Mouse (Mus musculus) thymus, adult 2 months (tissue): ENCODE data around the gene Ankrd2. TPM values are rescaled to one million over a fixed set of nuclear protein-coding genes. Genes with fewer than 3 reads are reported as not detected.
"Not testable (repeated sequence)": the region's sequence is repeated elsewhere in the genome, so short reads cannot be mapped to it uniquely, and the experiment has no call there.

Experiments
- DNase-seq: peaks from one replicate; pipeline ENCODE4 v3.0.0; 2021
- H3K27ac ChIP-seq: fragments of 200-500 bp; 2 replicates; pipeline ENCODE4 v1.5.1; 2012; ENCODE audit warnings: low read length, control low read depth; ENCODE audit not compliant: control insufficient read depth, insufficient read depth
- H3K27me3 ChIP-seq: fragments of 200-500 bp; 2 replicates; pipeline ENCODE4 v1.6.1; 2012; ENCODE audit warnings: mild to moderate bottlenecking, low read length, moderate library complexity, mixed read lengths; ENCODE audit not compliant: control insufficient read depth, insufficient read depth
- H3K36me3 ChIP-seq: fragments of 200-500 bp; 2 replicates; pipeline ENCODE4 v1.6.1; 2012; ENCODE audit warnings: mild to moderate bottlenecking, low read length, moderate library complexity; ENCODE audit not compliant: control insufficient read depth, insufficient read depth
- H3K4me1 ChIP-seq: fragments of 200-500 bp; replicated peaks from 2 replicates; pipeline ENCODE4 v1.6.1; 2012; ENCODE audit warnings: low read length; ENCODE audit not compliant: control insufficient read depth, insufficient read depth
- H3K4me3 ChIP-seq: fragments of 200-500 bp; 2 replicates; pipeline ENCODE4 v1.5.1; 2012; ENCODE audit warnings: mild to moderate bottlenecking, low read length, control low read depth, moderate library complexity; ENCODE audit not compliant: control insufficient read depth, insufficient read depth
- CTCF ChIP-seq: fragments of 200-500 bp; IDR thresholded peaks from 2 replicates; pipeline ENCODE4 v1.5.1; 2012; ENCODE audit warnings: mild to moderate bottlenecking, control low read depth, low read length, moderate library complexity, borderline replicate concordance; ENCODE audit not compliant: control insufficient read depth, poor library complexity, insufficient read depth; ENCODE audit errors: extremely low read depth
- POLR2A ChIP-seq: fragments of 200-500 bp; IDR thresholded peaks from 2 replicates; pipeline ENCODE4 v1.6.1; 2012; ENCODE audit warnings: mild to moderate bottlenecking, low read length, control low read depth, moderate library complexity; ENCODE audit not compliant: control insufficient read depth, poor library complexity, insufficient read depth; ENCODE audit errors: extremely low read depth
- WGBS: fragments of 180-500 bp; shearing (Covaris S2); methylation state at CpG from one replicate; pipeline ENCODE4 v1.1.7; 2018; 5-methylcytosine and 5-hydroxymethylcytosine counted together
- polyA plus RNA-seq: library from polyadenylated mRNA; depleted of rRNA; stranded (reverse); fragments of >200 nt; gene quantifications from 2 replicates; pipeline ENCODE4 v1.2.3, GENCODE M21; 2012

Ankrd2 gene
- polyA plus RNA-seq, 1 experiment, result 0.20 TPM

GRCm38 (mm10) chr19:42080469-42080868, 44.7 kb downstream of the Ankrd2 start:
- no peak for DNase-seq
- 89% methylated on average over 11 of the region's 11 CpGs for WGBS

GRCm38 (mm10) chr19:42081613-42082012, 45.8 kb downstream of the Ankrd2 start:
- H3K36me3 ChIP-seq, H3K27me3 ChIP-seq, H3K4me3 ChIP-seq, H3K4me1 ChIP-seq, DNase-seq, H3K27ac ChIP-seq: not testable (repeated sequence)
- WGBS, result 42% methylated on average over 5 of the region's 5 CpGs

More at GRCm38 (mm10) chr19:42080469-42080868, 44.7 kb downstream of the Ankrd2 start:
- H3K36me3 ChIP-seq, result no peaks in the 10 kb centered on the region
- no peak overlapping the region for H3K27ac ChIP-seq
- TF ChIP-seq CTCF (no peak), POLR2A (no peak)
- no peaks in the 10 kb centered on the region for H3K4me1 ChIP-seq
- H3K4me3 ChIP-seq, result no peak overlapping the region
- H3K27me3 ChIP-seq, result no peaks in the 10 kb centered on the region

GRCm38 (mm10) chr19:42085690-42086089, 49.9 kb downstream of the Ankrd2 start:
- no peaks in the 10 kb centered on the region for H3K36me3 ChIP-seq
- no peak for DNase-seq
- TF ChIP-seq CTCF (no peak), POLR2A (no peak)
- H3K4me1 ChIP-seq, result peaks cover 9% of the 10 kb centered on the region
- no peak overlapping the region for H3K4me3 ChIP-seq
- peaks cover 6% of the 10 kb centered on the region; the same call in 1 of the 2 replicates for H3K27me3 ChIP-seq
- 26% methylated on average over 10 of the region's 10 CpGs for WGBS
- H3K27ac ChIP-seq, result no peak overlapping the region

GRCm38 (mm10) chr19:42086166-42086565, 50.4 kb downstream of the Ankrd2 start, which contains the start of gene Morn4:
TSS of gene Morn4 (minus strand) at chr19:42086357.
- DNase-seq, result no peak
- Histone ChIP-seq H3K4me3 (no peak within 1 kb of the TSS), H3K27me3 (peaks cover 6% of the 10 kb centered on the region; the same call in 1 of the 2 replicates), H3K36me3 (no peaks in the 10 kb centered on the region), H3K27ac (no peak within 1 kb of the TSS), H3K4me1 (peaks cover 9% of the 10 kb centered on the region)
- WGBS, result 11% methylated on average over 21 of the region's 21 CpGs
- no peak for TF ChIP-seq CTCF

GRCm38 (mm10) chr19:42089103-42089747, 53.4 kb downstream of the Ankrd2 start:
- WGBS, result 11% methylated on average over 14 of the region's 14 CpGs
- H3K4me1 ChIP-seq, result peaks cover 9% of the 10 kb centered on the region
- H3K4me3 ChIP-seq, result no peak overlapping the region
- H3K27ac ChIP-seq, result peak overlapping the region; percentile 71
- H3K27me3 ChIP-seq, result peaks cover 6% of the 10 kb centered on the region; the same call in 1 of the 2 replicates
- TF ChIP-seq POLR2A (no peak), CTCF (no peak)
- H3K36me3 ChIP-seq, result no peaks in the 10 kb centered on the region
- peak; percentile 77 for DNase-seq

GRCm38 (mm10) chr19:42089748-42090595, 54.2 kb downstream of the Ankrd2 start, which contains the start of gene Pi4k2a:
TSS of gene Pi4k2a (plus strand) at chr19:42090470.
- no peaks in the 10 kb centered on the region for H3K36me3 ChIP-seq

More at GRCm38 (mm10) chr19:42089748-42090595, 54.2 kb downstream of the Ankrd2 start, which contains the start of gene Pi4k2a:
- peak within 1 kb of the TSS; percentile 61 for H3K4me3 ChIP-seq
- peaks cover 9% of the 10 kb centered on the region for H3K4me1 ChIP-seq
- DNase-seq, result peak; percentile 98
- H3K27ac ChIP-seq, result peak within 1 kb of the TSS; percentile 71
- TF ChIP-seq POLR2A (peak; percentile 62; the same call in 1 of the 2 replicates), CTCF (peak; percentile 47; the same call in 1 of the 2 replicates)
- peaks cover 6% of the 10 kb centered on the region; the same call in 1 of the 2 replicates for H3K27me3 ChIP-seq
- WGBS, result under 1% methylated on average over 55 of the region's 55 CpGs
